Comparison of ENCODE assay signal across 12 mouse cellular contexts in genomic region chr5:72893987-72894386, GRCm38 (mm10). TPM values are rescaled to one million over a fixed set of nuclear protein-coding genes. Genes with fewer than 3 reads are reported as not detected.
DNase-seq lines count a peak whose midpoint lies in the region; ATAC-seq and TF ChIP-seq lines count a peak whose summit lies in the region.
"Had no signal": no experiment of that assay in that cellular context is flagged by ENCODE, and none has a peak within 500 bp of the region (broad histone marks: within the 10 kb centered on the region; RNA-seq: fewer than 3 reads in every experiment).

No protein-coding gene starts in this region.

- H3K36me3 ChIP-seq in kidney, adult 2 months (ENCODE audit: control insufficient read depth, insufficient read depth, low read length) = no peaks in the 10 kb centered on the region
- H3K36me3 ChIP-seq in ES-E14 (ENCODE audit: control insufficient read depth, insufficient read depth, low read length, poor library complexity, severe bottlenecking) = no peaks in the 10 kb centered on the region
- H3K36me3 ChIP-seq in liver, postnatal 0 days (replicated peaks; ENCODE audit: insufficient read depth, low read length) = no peaks in the 10 kb centered on the region
- no peaks in the 10 kb centered on the region for H3K36me3 ChIP-seq in forebrain, embryonic 10.5 days (replicated peaks)
- H3K36me3 ChIP-seq: limb, embryonic 15.5 days; neural tube, embryonic 13.5 days had no signal

- no peak overlapping the region for H3K27ac ChIP-seq in kidney, adult 2 months (ENCODE audit: insufficient read depth, low read depth, low read length)
- no peak overlapping the region for H3K27ac ChIP-seq in ES-E14 (ENCODE audit: insufficient read depth, low read depth, low read length, poor library complexity, severe bottlenecking)
- H3K27ac ChIP-seq in liver, postnatal 0 days (ENCODE audit: low read depth) = no peak overlapping the region
- no peak overlapping the region for H3K27ac ChIP-seq in forebrain, embryonic 10.5 days
- H3K27ac ChIP-seq: limb, embryonic 15.5 days; neural tube, embryonic 13.5 days had no signal

- H3K4me3 ChIP-seq in kidney, adult 2 months (ENCODE audit: insufficient read depth, low read depth, low read length) = no peak overlapping the region
- H3K4me3 ChIP-seq in ES-E14 (ENCODE audit: insufficient read depth in 1 of 2, low read depth in 1 of 2, low read length in 2 of 2, poor library complexity in 1 of 2, severe bottlenecking in 1 of 2) = no peak overlapping the region
- no peak overlapping the region for H3K4me3 ChIP-seq in liver, postnatal 0 days (ENCODE audit: low read depth, low read length)
- no peak overlapping the region for H3K4me3 ChIP-seq in forebrain, embryonic 10.5 days
- H3K4me3 ChIP-seq: limb, embryonic 15.5 days; neural tube, embryonic 13.5 days had no signal

- ATAC-seq in liver, postnatal 0 days = no peak
- ATAC-seq: hindbrain, embryonic 16.5 days had no signal

- 67% methylated on average over 5 of the region's 5 CpGs for WGBS in kidney, adult 2 months
- whole genome bisulfite sequencing in liver, postnatal 0 days (ENCODE audit: insufficient replicate concordance) = 55% methylated on average over 5 of the region's 5 CpGs
- WGBS in forebrain, embryonic 10.5 days = 64% methylated on average over 5 of the region's 5 CpGs

- in situ Hi-C loops in ES-E14 (cut with MboI; ENCODE audit: low sequenced_read_pairs in 2 of 2, unreplicated experiment in 2 of 2) = no loop called here

- no peak overlapping the region for H3K9ac ChIP-seq in ES-E14 (ENCODE audit: insufficient read depth, low read depth, low read length, poor library complexity, severe bottlenecking)
- H3K9ac ChIP-seq in liver, postnatal 0 days (replicated peaks) = no peak overlapping the region
- H3K9ac ChIP-seq: limb, embryonic 15.5 days; neural tube, embryonic 13.5 days had no signal

- DNase-seq in kidney, adult 2 months = no peak
- DNase-seq in kidney, adult 11 months = no peak
- DNase-seq in 416B (ENCODE audit: low read depth) (peak; percentile 69), ES-E14 (ENCODE audit: low read depth, low spot score) (no peak)
- DNase-seq in liver, postnatal 0 days = peak; percentile 72
- no peak for DNase-seq in layer of hippocampus, postnatal 14 days (ENCODE audit: low spot score in 2 of 2)
- DNase-seq in forebrain, embryonic 10.5 days (ENCODE audit: extremely low spot score, low spot score) = no peak
- no peak for DNase-seq in right cerebral cortex, postnatal 10 days (ENCODE audit: low spot score in 2 of 2)
- DNase-seq: adrenal gland, postnatal 25 days had no signal

- H3K9me3 ChIP-seq in ES-E14 (ENCODE audit: control insufficient read depth, insufficient read depth, low read depth, low read length) = no peaks in the 10 kb centered on the region
- H3K9me3 ChIP-seq in liver, postnatal 0 days (ENCODE audit: low read length) = no peaks in the 10 kb centered on the region
- no peaks in the 10 kb centered on the region for H3K9me3 ChIP-seq in forebrain, embryonic 10.5 days
- H3K9me3 ChIP-seq: limb, embryonic 15.5 days; neural tube, embryonic 13.5 days had no signal

- TF ChIP-seq CTCF in kidney, adult 2 months (conservative IDR thresholded peaks at IDR 0.05; ENCODE audit: insufficient read depth, insufficient read length, low read depth, low read length) = peak; percentile 54
- TF ChIP-seq CTCF in liver, postnatal 0 days (IDR thresholded peaks at IDR 0.05; ENCODE audit: low read depth) = peak; percentile 75

- no peaks in the 10 kb centered on the region for H3K27me3 ChIP-seq in kidney, adult 2 months (replicated peaks; ENCODE audit: control insufficient read depth, insufficient read depth, low read length)
- H3K27me3 ChIP-seq in liver, postnatal 0 days (ENCODE audit: insufficient read depth, low read length) = no peaks in the 10 kb centered on the region
- H3K27me3 ChIP-seq in forebrain, embryonic 10.5 days (ENCODE audit: poor library complexity, severe bottlenecking) = no peaks in the 10 kb centered on the region
- H3K27me3 ChIP-seq: limb, embryonic 15.5 days; neural tube, embryonic 13.5 days had no signal

- no peaks in the 10 kb centered on the region for H3K4me1 ChIP-seq in kidney, adult 2 months (ENCODE audit: control insufficient read depth, insufficient read depth, low read length)
- peaks cover 6 to 23% of the 10 kb centered on the region in 2 experiments for H3K4me1 ChIP-seq in ES-E14 (ENCODE audit: control insufficient read depth in 2 of 2, insufficient read depth in 2 of 2, low read length in 2 of 2, poor library complexity in 1 of 2)
- no peaks in the 10 kb centered on the region for H3K4me1 ChIP-seq in liver, postnatal 0 days (ENCODE audit: insufficient read depth)
- 0 out of 2 replicates have a peak, but pooled peaks cover 4% of the 10 kb centered on the region for H3K4me1 ChIP-seq in forebrain, embryonic 10.5 days
- H3K4me1 ChIP-seq: limb, embryonic 15.5 days; neural tube, embryonic 13.5 days had no signal

- no peak for TF ChIP-seq EP300 in liver, postnatal 0 days (IDR thresholded peaks at IDR 0.05; ENCODE audit: low read depth)

- H3K4me2 ChIP-seq in liver, postnatal 0 days (ENCODE audit: low read depth, low read length) = no peak overlapping the region
- H3K4me2 ChIP-seq: limb, embryonic 15.5 days; neural tube, embryonic 13.5 days had no signal

- no peak for TF ChIP-seq POLR2A in kidney, adult 2 months (IDR thresholded peaks at IDR 0.05; ENCODE audit: low read depth, low read length)

TF ChIP-seq in ES-E14, 5 proteins besides CTCF, POLR2A, EP300 and RAD21:
- TF ChIP-seq MAFK (IDR thresholded peaks at IDR 0.05; ENCODE audit: insufficient read depth, low read depth, low read length) = no peak
- TF ChIP-seq ZNF384 (IDR thresholded peaks at IDR 0.05; ENCODE audit: low read depth, low read length) = no peak
- 0 out of 2 replicates have a peak, but pooled peaks have one; percentile 9 for TF ChIP-seq ZC3H11A (IDR thresholded peaks at IDR 0.05; ENCODE audit: borderline replicate concordance, low read depth, low read length)

RNA-seq across cellular contexts. Expression of gene Slain2, which starts 20.1 kb away (rescaled TPM):
- 23.4 and 24.3 TPM in 2 replicates for polyA plus RNA-seq in kidney, adult 2 months (2012; rRNA removed)
- 23.0 and 24.5 TPM in 2 replicates for total RNA-seq in ES-E14 (2012; rRNA removed)
- polyA plus RNA-seq in liver, postnatal 0 days (2015; fragmentation: Nextera tagmentation; extraction: Ambion mirVana) = 4.2 and 5.5 TPM in 2 replicates
- total RNA-seq in layer of hippocampus, postnatal 14 days (2021) = 10 to 100 TPM; 24.4 to 27.4 TPM
- polyA plus RNA-seq in forebrain, embryonic 10.5 days (2016; fragmentation: Nextera tagmentation; extraction: Ambion mirVana) = 12.9 and 14.4 TPM in 2 replicates

RNA-seq across cellular contexts. Expression of gene Tec, which starts 25.7 kb away (rescaled TPM):
- 7.8 and 8.1 TPM in 2 replicates for polyA plus RNA-seq in kidney, adult 2 months (2012; rRNA removed)
- 2.1 and 4.7 TPM in 2 replicates for total RNA-seq in ES-E14 (2012; rRNA removed)
- 7.5 and 9.2 TPM in 2 replicates for polyA plus RNA-seq in liver, postnatal 0 days (2015; fragmentation: Nextera tagmentation; extraction: Ambion mirVana)
- total RNA-seq in layer of hippocampus, postnatal 14 days (2021) = 1 to 10 TPM; 1.8 to 1.9 TPM
- polyA plus RNA-seq in forebrain, embryonic 10.5 days (2016; fragmentation: Nextera tagmentation; extraction: Ambion mirVana) = 2.0 and 2.5 TPM in 2 replicates

Comparison
In these comparisons a context has a peak if more than half of its experiments do, and no peak if none do; other contexts are left out.
1. DNase-seq: peak in 416B (single experiment) and liver, postnatal 0 days (single experiment); none in kidney, adult 2 months (single experiment), kidney, adult 11 months (single experiment), ES-E14 (single experiment), layer of hippocampus, postnatal 14 days (0 of 2), forebrain, embryonic 10.5 days (single experiment) and right cerebral cortex, postnatal 10 days (0 of 2).